Mouse (Mus musculus): ENCODE measurements around the gene Wnk1. TPM values are rescaled to one million over a fixed set of nuclear protein-coding genes. Genes with fewer than 3 reads are reported as not detected.
"Not testable (repeated sequence)": the region's sequence is repeated elsewhere in the genome, so short reads cannot be mapped to it uniquely, and the experiment has no call there.

Wnk1 gene
- polyA plus RNA-seq (2014; fragmentation: Nextera tagmentation; extraction: Ambion mirVana): 46.6 and 55.2 TPM in 2 replicates

GRCm38 (mm10) chr6:120038366-120039255 is at the start of gene Wnk1:
Gene Wnk1, minus strand, starts transcription at chr6:120038672.
- Histone ChIP-seq H3K27me3 (replicated peaks; ENCODE audit: control insufficient read depth, insufficient read depth, low read length) (no peaks in the 10 kb centered on the region), H3K4me3 (ENCODE audit: low read depth, low read length) (peak within 1 kb of the TSS; percentile 94), H3K27ac (ENCODE audit: low read depth, low read length) (peak within 1 kb of the TSS; percentile 94), H3K9ac (ENCODE audit: low read depth, low read length) (peak within 1 kb of the TSS; percentile 81), H3K4me2 (peak within 1 kb of the TSS; percentile 99), H3K9me3 (ENCODE audit: control insufficient read depth, low read length) (no peaks in the 10 kb centered on the region), H3K36me3 (ENCODE audit: control insufficient read depth, insufficient read depth, low read length) (peaks cover 3% of the 10 kb centered on the region; the same call in 1 of the 2 replicates), H3K4me1 (replicated peaks; ENCODE audit: control insufficient read depth, insufficient read depth, low read length) (peaks cover 12% of the 10 kb centered on the region)
- peak; percentile 83 for ATAC-seq (replicated peaks; ENCODE audit: low FRiP score)
- WGBS: 1% methylated on average over 49 of the region's 59 CpGs
- DNase-seq (ENCODE audit: low spot score): peak; percentile 97

GRCm38 (mm10) chr6:120087041-120087440 is 48.6 kb upstream of the Wnk1 start:
- H3K4me1 ChIP-seq (replicated peaks; ENCODE audit: control insufficient read depth, insufficient read depth, low read length); H3K27me3 ChIP-seq (replicated peaks; ENCODE audit: control insufficient read depth, insufficient read depth, low read length); DNase-seq (ENCODE audit: low spot score); ATAC-seq (replicated peaks; ENCODE audit: low FRiP score); H3K9me3 ChIP-seq (ENCODE audit: control insufficient read depth, low read length); H3K4me3 ChIP-seq (ENCODE audit: low read depth, low read length); H3K27ac ChIP-seq (ENCODE audit: low read depth, low read length); H3K36me3 ChIP-seq (ENCODE audit: control insufficient read depth, insufficient read depth, low read length); H3K9ac ChIP-seq (ENCODE audit: low read depth, low read length); H3K4me2 ChIP-seq: not testable (repeated sequence)
- 89% methylated on average over 6 of the region's 8 CpGs for WGBS

- Histone ChIP-seq H3K4me1 (replicated peaks; ENCODE audit: control insufficient read depth, insufficient read depth, low read length) (0 out of 2 replicates have a peak, but pooled peaks cover under 1% of the 10 kb centered on the region), H3K4me3 (ENCODE audit: low read depth, low read length) (no peak overlapping the region), H3K27ac (ENCODE audit: low read depth, low read length) (no peak overlapping the region), H3K27me3 (replicated peaks; ENCODE audit: control insufficient read depth, insufficient read depth, low read length) (no peaks in the 10 kb centered on the region), H3K4me2 (no peak overlapping the region), H3K9me3 (ENCODE audit: control insufficient read depth, low read length) (no peaks in the 10 kb centered on the region), H3K9ac (ENCODE audit: low read depth, low read length) (no peak overlapping the region), H3K36me3 (ENCODE audit: control insufficient read depth, insufficient read depth, low read length) (no peaks in the 10 kb centered on the region)
- DNase-seq (ENCODE audit: low spot score): no peak
- WGBS: 65% methylated on average over 3 of the region's 3 CpGs
- no peak for ATAC-seq (replicated peaks; ENCODE audit: low FRiP score)
Observed at GRCm38 (mm10) chr6:120085832-120086231, 47.4 kb upstream of the Wnk1 start.

GRCm38 (mm10) chr6:120084983-120085382 is 46.5 kb upstream of the Wnk1 start:
- DNase-seq (ENCODE audit: low spot score) (no peak), ATAC-seq (replicated peaks; ENCODE audit: low FRiP score) (no peak)
- no peaks in the 10 kb centered on the region for H3K4me1 ChIP-seq (replicated peaks; ENCODE audit: control insufficient read depth, insufficient read depth, low read length)
- H3K9me3 ChIP-seq (ENCODE audit: control insufficient read depth, low read length): no peaks in the 10 kb centered on the region
- no peak overlapping the region for H3K4me2 ChIP-seq
- H3K4me3 ChIP-seq (ENCODE audit: low read depth, low read length): no peak overlapping the region
- no peaks in the 10 kb centered on the region for H3K36me3 ChIP-seq (ENCODE audit: control insufficient read depth, insufficient read depth, low read length)
- WGBS: 75% methylated on average over 2 of the region's 2 CpGs
- no peaks in the 10 kb centered on the region for H3K27me3 ChIP-seq (replicated peaks; ENCODE audit: control insufficient read depth, insufficient read depth, low read length)
- H3K27ac ChIP-seq (ENCODE audit: low read depth, low read length): no peak overlapping the region
- H3K9ac ChIP-seq (ENCODE audit: low read depth, low read length): no peak overlapping the region

- H3K4me3 ChIP-seq (ENCODE audit: low read depth, low read length): no peak overlapping the region
- H3K9ac ChIP-seq (ENCODE audit: low read depth, low read length): no peak overlapping the region
- 66% methylated on average over 6 of the region's 6 CpGs for WGBS
- ATAC-seq (replicated peaks; ENCODE audit: low FRiP score) (no peak), DNase-seq (ENCODE audit: low spot score) (no peak)
- H3K9me3 ChIP-seq (ENCODE audit: control insufficient read depth, low read length): no peaks in the 10 kb centered on the region
- no peaks in the 10 kb centered on the region for H3K4me1 ChIP-seq (replicated peaks; ENCODE audit: control insufficient read depth, insufficient read depth, low read length)
- no peaks in the 10 kb centered on the region for H3K27me3 ChIP-seq (replicated peaks; ENCODE audit: control insufficient read depth, insufficient read depth, low read length)
- H3K4me2 ChIP-seq: no peak overlapping the region
- H3K36me3 ChIP-seq (ENCODE audit: control insufficient read depth, insufficient read depth, low read length): no peaks in the 10 kb centered on the region
- no peak overlapping the region for H3K27ac ChIP-seq (ENCODE audit: low read depth, low read length)
Observed at GRCm38 (mm10) chr6:120083442-120083841, 45.0 kb upstream of the Wnk1 start.

- Histone ChIP-seq H3K9me3 (ENCODE audit: control insufficient read depth, low read length) (no peaks in the 10 kb centered on the region), H3K4me2 (peak overlapping the region; percentile 6; the same call in 1 of the 2 replicates), H3K27me3 (replicated peaks; ENCODE audit: control insufficient read depth, insufficient read depth, low read length) (no peaks in the 10 kb centered on the region), H3K36me3 (ENCODE audit: control insufficient read depth, insufficient read depth, low read length) (no peaks in the 10 kb centered on the region), H3K27ac (ENCODE audit: low read depth, low read length) (no peak overlapping the region), H3K9ac (ENCODE audit: low read depth, low read length) (no peak overlapping the region), H3K4me3 (ENCODE audit: low read depth, low read length) (no peak overlapping the region), H3K4me1 (replicated peaks; ENCODE audit: control insufficient read depth, insufficient read depth, low read length) (no peaks in the 10 kb centered on the region)
- ATAC-seq (replicated peaks; ENCODE audit: low FRiP score): no peak
- DNase-seq (ENCODE audit: low spot score): no peak
- WGBS: 47% methylated on average over 8 of the region's 8 CpGs
Observed at GRCm38 (mm10) chr6:120082951-120083411, 44.5 kb upstream of the Wnk1 start.

GRCm38 (mm10) chr6:120082251-120082950 is 43.9 kb upstream of the Wnk1 start:
- 82% methylated on average over 6 of the region's 6 CpGs for WGBS
- ATAC-seq (replicated peaks; ENCODE audit: low FRiP score): no peak
- H3K4me2 ChIP-seq: no peak overlapping the region
- no peak for DNase-seq (ENCODE audit: low spot score)
- no peaks in the 10 kb centered on the region for H3K4me1 ChIP-seq (replicated peaks; ENCODE audit: control insufficient read depth, insufficient read depth, low read length)
- H3K9me3 ChIP-seq (ENCODE audit: control insufficient read depth, low read length): no peaks in the 10 kb centered on the region
- H3K27me3 ChIP-seq (replicated peaks; ENCODE audit: control insufficient read depth, insufficient read depth, low read length): no peaks in the 10 kb centered on the region
- H3K36me3 ChIP-seq (ENCODE audit: control insufficient read depth, insufficient read depth, low read length): no peaks in the 10 kb centered on the region
- no peak overlapping the region for H3K4me3 ChIP-seq (ENCODE audit: low read depth, low read length)
- H3K9ac ChIP-seq (ENCODE audit: low read depth, low read length): no peak overlapping the region
- no peak overlapping the region for H3K27ac ChIP-seq (ENCODE audit: low read depth, low read length)

- H3K4me2 ChIP-seq: no peak overlapping the region
- H3K4me1 ChIP-seq (replicated peaks; ENCODE audit: control insufficient read depth, insufficient read depth, low read length): no peaks in the 10 kb centered on the region
- no peak for ATAC-seq (replicated peaks; ENCODE audit: low FRiP score)
- no peak overlapping the region for H3K27ac ChIP-seq (ENCODE audit: low read depth, low read length)
- DNase-seq (ENCODE audit: low spot score): no peak
- no peaks in the 10 kb centered on the region for H3K27me3 ChIP-seq (replicated peaks; ENCODE audit: control insufficient read depth, insufficient read depth, low read length)
- H3K9ac ChIP-seq (ENCODE audit: low read depth, low read length): no peak overlapping the region
- H3K36me3 ChIP-seq (ENCODE audit: control insufficient read depth, insufficient read depth, low read length): no peaks in the 10 kb centered on the region
- 70% methylated on average over 4 of the region's 4 CpGs for WGBS
- H3K9me3 ChIP-seq (ENCODE audit: control insufficient read depth, low read length): no peaks in the 10 kb centered on the region
- no peak overlapping the region for H3K4me3 ChIP-seq (ENCODE audit: low read depth, low read length)
Observed at GRCm38 (mm10) chr6:120081516-120081915, 43.0 kb upstream of the Wnk1 start.
